Mouse (Mus musculus) midbrain, embryonic 10.5 days (tissue): ENCODE measurements around the gene Zbp1. TPM values are rescaled to one million over a fixed set of nuclear protein-coding genes. Genes with fewer than 3 reads are reported as not detected.

ENCODE experiments used
- DNase-seq: peaks from one replicate; pipeline ENCODE4 v3.0.0-alpha.2; 2017; ENCODE audit warnings: low spot score
- H3K27ac ChIP-seq: fragments of 300-500 bp; sonication (generic); replicated peaks from 2 replicates; pipeline ENCODE4 v1.5.1; 2016; ENCODE audit warnings: mild to moderate bottlenecking
- H3K27me3 ChIP-seq: fragments of 300-500 bp; sonication (generic); 2 replicates; pipeline ENCODE4 v1.6.1; 2016; ENCODE audit warnings: low read depth, mild to moderate bottlenecking; ENCODE audit not compliant: poor library complexity, severe bottlenecking
- H3K36me3 ChIP-seq: fragments of 300-500 bp; sonication (generic); 2 replicates; pipeline ENCODE4 v1.6.1; 2016; ENCODE audit warnings: mild to moderate bottlenecking, moderate library complexity
- H3K4me1 ChIP-seq: fragments of 300-500 bp; sonication (generic); 2 replicates; pipeline ENCODE4 v1.6.1; 2016
- H3K4me3 ChIP-seq: fragments of 300-500 bp; sonication (generic); 2 replicates; pipeline ENCODE4 v1.5.1; 2016; ENCODE audit warnings: mild to moderate bottlenecking, moderate library complexity
- H3K9me3 ChIP-seq: fragments of 300-500 bp; sonication (generic); replicated peaks from 2 replicates; pipeline ENCODE4 v1.6.1; 2016; ENCODE audit warnings: mild to moderate bottlenecking
- WGBS: fragments of 180-500 bp; shearing (Covaris S2); methylation state at CpG from one replicate; pipeline ENCODE4 v1.1.7; 2016; 5-methylcytosine and 5-hydroxymethylcytosine counted together
- polyA plus RNA-seq: library from polyadenylated mRNA; unstranded; fragments of >200 nt; fragmentation: Nextera tagmentation; extraction: Ambion mirVana; gene quantifications from 2 replicates; pipeline ENCODE4 v1.2.1, GENCODE M21; 2016

Gene Zbp1
- polyA plus RNA-seq, 1 experiment from 2014 or later: 0.28 TPM

GRCm38 (mm10) chr2:173223496-173223895 is 4.8 kb upstream of the Zbp1 start:
- Histone ChIP-seq H3K4me3 (no peak overlapping the region), H3K36me3 (peaks cover 27% of the 10 kb centered on the region), H3K4me1 (peaks cover 9% of the 10 kb centered on the region; the same call in 1 of the 2 replicates), H3K27me3 (no peaks in the 10 kb centered on the region), H3K9me3 (no peaks in the 10 kb centered on the region), H3K27ac (no peak overlapping the region)
- DNase-seq: no peak
- WGBS: 73% methylated on average over 3 of the region's 3 CpGs

GRCm38 (mm10) chr2:173220754-173221153 is 2.0 kb upstream of the Zbp1 start:
- Histone ChIP-seq H3K27me3 (no peaks in the 10 kb centered on the region), H3K9me3 (no peaks in the 10 kb centered on the region), H3K36me3 (peaks cover 4% of the 10 kb centered on the region; the same call in 1 of the 2 replicates), H3K4me1 (peaks cover 9% of the 10 kb centered on the region; the same call in 1 of the 2 replicates), H3K27ac (no peak overlapping the region), H3K4me3 (no peak overlapping the region)
- no peak for DNase-seq
- 89% methylated on average over 9 of the region's 9 CpGs for WGBS

GRCm38 (mm10) chr2:173219256-173219954 is 682 bp upstream of the Zbp1 start:
- peaks cover 9% of the 10 kb centered on the region; the same call in 1 of the 2 replicates for H3K4me1 ChIP-seq
- DNase-seq: peak; percentile 63
- H3K9me3 ChIP-seq: no peaks in the 10 kb centered on the region
- WGBS: 51% methylated on average over 10 of the region's 10 CpGs
- no peaks in the 10 kb centered on the region for H3K36me3 ChIP-seq
- H3K27me3 ChIP-seq: no peaks in the 10 kb centered on the region
- H3K27ac ChIP-seq: no peak overlapping the region
- no peak overlapping the region for H3K4me3 ChIP-seq

- H3K27ac ChIP-seq: 0 out of 2 replicates have a peak overlapping the region, but pooled peaks have one; percentile 4
- H3K27me3 ChIP-seq: no peaks in the 10 kb centered on the region
- 94% methylated on average over 5 of the region's 5 CpGs for WGBS
- no peaks in the 10 kb centered on the region for H3K9me3 ChIP-seq
- DNase-seq: peak; percentile 9
- H3K4me3 ChIP-seq: no peak overlapping the region
- H3K4me1 ChIP-seq: peaks cover 9% of the 10 kb centered on the region; the same call in 1 of the 2 replicates
- no peaks in the 10 kb centered on the region for H3K36me3 ChIP-seq
Observed at GRCm38 (mm10) chr2:173217763-173218258, 912 bp downstream of the Zbp1 start.

- DNase-seq: peak; percentile 7
- 77% methylated on average over 3 of the region's 3 CpGs for WGBS
Observed at GRCm38 (mm10) chr2:173217246-173217645, 1.5 kb downstream of the Zbp1 start.

GRCm38 (mm10) chr2:173216840-173217239 is 1.9 kb downstream of the Zbp1 start:
- WGBS: 88% methylated on average over 7 of the region's 7 CpGs
- Histone ChIP-seq H3K9me3 (no peaks in the 10 kb centered on the region), H3K4me1 (peaks cover 9% of the 10 kb centered on the region; the same call in 1 of the 2 replicates), H3K36me3 (no peaks in the 10 kb centered on the region), H3K27me3 (no peaks in the 10 kb centered on the region), H3K27ac (no peak overlapping the region), H3K4me3 (no peak overlapping the region)
- DNase-seq: peak; percentile 9

More at GRCm38 (mm10) chr2:173217246-173217645, 1.5 kb downstream of the Zbp1 start:
- Histone ChIP-seq H3K9me3 (no peaks in the 10 kb centered on the region), H3K4me3 (no peak overlapping the region), H3K27ac (0 out of 2 replicates have a peak overlapping the region, but pooled peaks have one; percentile 4), H3K36me3 (no peaks in the 10 kb centered on the region), H3K4me1 (peaks cover 9% of the 10 kb centered on the region; the same call in 1 of the 2 replicates), H3K27me3 (no peaks in the 10 kb centered on the region)

- no peaks in the 10 kb centered on the region for H3K27me3 ChIP-seq
- peak; percentile 8 for DNase-seq
- WGBS: 85% methylated on average over 4 of the region's 4 CpGs
Observed at GRCm38 (mm10) chr2:173212227-173212626, 6.5 kb downstream of the Zbp1 start.

GRCm38 (mm10) chr2:173209091-173209815 is 9.5 kb downstream of the Zbp1 start:
- DNase-seq: peak; percentile 10
- no peak overlapping the region for H3K4me3 ChIP-seq
- H3K36me3 ChIP-seq: no peaks in the 10 kb centered on the region
- H3K27ac ChIP-seq: no peak overlapping the region
- no peaks in the 10 kb centered on the region for H3K4me1 ChIP-seq
- no peaks in the 10 kb centered on the region for H3K9me3 ChIP-seq
- WGBS: 95% methylated on average over 7 of the region's 7 CpGs
- no peaks in the 10 kb centered on the region for H3K27me3 ChIP-seq

More at GRCm38 (mm10) chr2:173212227-173212626, 6.5 kb downstream of the Zbp1 start:
- H3K9me3 ChIP-seq: no peaks in the 10 kb centered on the region
- no peak overlapping the region for H3K4me3 ChIP-seq
- no peak overlapping the region for H3K27ac ChIP-seq
- H3K4me1 ChIP-seq: no peaks in the 10 kb centered on the region
- no peaks in the 10 kb centered on the region for H3K36me3 ChIP-seq

- DNase-seq: peak; percentile 6
- Histone ChIP-seq H3K27me3 (no peaks in the 10 kb centered on the region), H3K4me1 (no peaks in the 10 kb centered on the region), H3K27ac (no peak overlapping the region), H3K4me3 (no peak overlapping the region), H3K9me3 (no peaks in the 10 kb centered on the region), H3K36me3 (no peaks in the 10 kb centered on the region)
- 96% methylated on average over 3 of the region's 3 CpGs for WGBS
Observed at GRCm38 (mm10) chr2:173207051-173207450, 11.7 kb downstream of the Zbp1 start.

GRCm38 (mm10) chr2:173205563-173206099 is 13.1 kb downstream of the Zbp1 start:
- WGBS: 90% methylated on average over 14 of the region's 14 CpGs
- H3K4me3 ChIP-seq: no peak overlapping the region
- no peak overlapping the region for H3K27ac ChIP-seq
- DNase-seq: peak; percentile 8
- H3K9me3 ChIP-seq: no peaks in the 10 kb centered on the region
- no peaks in the 10 kb centered on the region for H3K4me1 ChIP-seq
- no peaks in the 10 kb centered on the region for H3K27me3 ChIP-seq
- H3K36me3 ChIP-seq: no peaks in the 10 kb centered on the region

GRCm38 (mm10) chr2:173204671-173205070 is 14.1 kb downstream of the Zbp1 start:
- no peaks in the 10 kb centered on the region for H3K4me1 ChIP-seq
- WGBS: 62% methylated on average over 3 of the region's 4 CpGs
- DNase-seq: peak; percentile 10

GRCm38 (mm10) chr2:173203726-173204125 is 15.0 kb downstream of the Zbp1 start:
- Histone ChIP-seq H3K27me3 (no peaks in the 10 kb centered on the region), H3K9me3 (no peaks in the 10 kb centered on the region), H3K4me1 (no peaks in the 10 kb centered on the region), H3K27ac (no peak overlapping the region), H3K4me3 (no peak overlapping the region), H3K36me3 (no peaks in the 10 kb centered on the region)
- DNase-seq: peak; percentile 3
- WGBS: 92% methylated on average over 3 of the region's 3 CpGs

More at GRCm38 (mm10) chr2:173204671-173205070, 14.1 kb downstream of the Zbp1 start:
- no peaks in the 10 kb centered on the region for H3K9me3 ChIP-seq
- no peaks in the 10 kb centered on the region for H3K36me3 ChIP-seq
- H3K27ac ChIP-seq: no peak overlapping the region
- H3K27me3 ChIP-seq: no peaks in the 10 kb centered on the region
- no peak overlapping the region for H3K4me3 ChIP-seq
